Mouse (Mus musculus) liver, adult 2 months (tissue): ENCODE measurements around the gene 2510039O18Rik. TPM values are rescaled to one million over a fixed set of nuclear protein-coding genes. Genes with fewer than 3 reads are reported as not detected.
A peak's percentile ranks its signal among the peaks of the same experiment; 100 is the strongest.

ENCODE experiments used
- DNase-seq: peaks from one replicate; pipeline ENCODE4 v3.0.0-alpha.2; 2011; ENCODE audit warnings: low read depth, low spot score; ENCODE audit errors: extremely low read depth
- H3K27ac ChIP-seq: fragments of 200-500 bp; replicated peaks from 2 replicates; pipeline ENCODE4 v1.5.1; 2012; ENCODE audit warnings: low read depth, mild to moderate bottlenecking, control low read depth, inconsistent platforms, low read length; ENCODE audit not compliant: insufficient read depth
- H3K27me3 ChIP-seq: fragments of 200-500 bp; 2 replicates; pipeline ENCODE4 v1.6.1; 2012; ENCODE audit warnings: mild to moderate bottlenecking, moderate library complexity, low read length, inconsistent platforms; ENCODE audit not compliant: control insufficient read depth, insufficient read depth
- H3K36me3 ChIP-seq: fragments of 200-500 bp; 2 replicates; pipeline ENCODE4 v1.6.1; 2012; ENCODE audit warnings: low read length, inconsistent platforms; ENCODE audit not compliant: control insufficient read depth, insufficient read depth
- H3K4me1 ChIP-seq: fragments of 200-500 bp; 2 replicates; pipeline ENCODE4 v1.6.1; 2011; ENCODE audit warnings: low read length; ENCODE audit not compliant: control insufficient read depth, insufficient read depth
- H3K4me3 ChIP-seq: fragments of 200-500 bp; 2 replicates; pipeline ENCODE4 v1.5.1; 2011; ENCODE audit warnings: low read depth, mild to moderate bottlenecking, control low read depth, low read length, moderate library complexity; ENCODE audit not compliant: insufficient read depth
- H3K79me2 ChIP-seq: fragments of 200-500 bp; 2 replicates; pipeline ENCODE4 v1.6.1; 2012; ENCODE audit warnings: inconsistent platforms, mild to moderate bottlenecking, low read length, moderate library complexity; ENCODE audit not compliant: control insufficient read depth, insufficient read depth
- H3K9ac ChIP-seq: fragments of 200-500 bp; 2 replicates; pipeline ENCODE4 v1.6.1; 2012; ENCODE audit warnings: low read depth, mild to moderate bottlenecking, control low read depth, inconsistent platforms, low read length
- CTCF ChIP-seq: fragments of 200-500 bp; IDR thresholded peaks from 2 replicates; pipeline ENCODE4 v1.5.1; 2011; ENCODE audit warnings: low read depth, low read length, control low read depth
- POLR2A ChIP-seq: fragments of 200-500 bp; IDR thresholded peaks from 2 replicates; pipeline ENCODE4 v1.6.1; 2011; ENCODE audit warnings: low read length, control low read depth; ENCODE audit not compliant: insufficient read depth; ENCODE audit errors: extremely low read depth
- WGBS: fragments of 180-500 bp; shearing (Covaris S2); methylation state at CpG from one replicate; pipeline ENCODE4 v1.1.7; 2018; 5-methylcytosine and 5-hydroxymethylcytosine counted together
- polyA plus RNA-seq: library from polyadenylated mRNA; depleted of rRNA; stranded (reverse); fragments of >200 nt; gene quantifications from 2 replicates; pipeline ENCODE4 v1.2.3, GENCODE M21; 2012
- total RNA-seq: library from RNA; depleted of rRNA; stranded (reverse); fragments of >200 nt; gene quantifications from 2 replicates; pipeline ENCODE4 v1.2.3, GENCODE M21; 2014

The 2510039O18Rik gene
- total and polyA plus RNA-seq, 2 experiments: 13.5 to 40.1 TPM

GRCm38 (mm10) chr4:147928540-147928939, 12.2 kb upstream of the 2510039O18Rik start:
- no peak overlapping the region for H3K9ac ChIP-seq
- TF ChIP-seq CTCF (no peak), POLR2A (no peak)
- WGBS: 89% methylated on average over 7 of the region's 7 CpGs

GRCm38 (mm10) chr4:147930946-147931345, 9.7 kb upstream of the 2510039O18Rik start:
- Histone ChIP-seq H3K4me3 (no peak overlapping the region), H3K36me3 (peaks cover 8% of the 10 kb centered on the region; the same call in 1 of the 2 replicates), H3K27me3 (no peaks in the 10 kb centered on the region), H3K4me1 (peaks cover 8% of the 10 kb centered on the region; the same call in 1 of the 2 replicates), H3K79me2 (peaks cover 9% of the 10 kb centered on the region; the same call in 1 of the 2 replicates), H3K9ac (no peak overlapping the region), H3K27ac (no peak overlapping the region)
- TF ChIP-seq CTCF: no peak
- TF ChIP-seq POLR2A: no peak
- DNase-seq: no peak
- 98% methylated on average over 14 of the region's 14 CpGs for WGBS

More at GRCm38 (mm10) chr4:147928540-147928939, 12.2 kb upstream of the 2510039O18Rik start:
- no peak for DNase-seq
- Histone ChIP-seq H3K27me3 (no peaks in the 10 kb centered on the region), H3K27ac (no peak overlapping the region), H3K4me1 (no peaks in the 10 kb centered on the region), H3K4me3 (no peak overlapping the region), H3K36me3 (peaks cover 13% of the 10 kb centered on the region; the same call in 1 of the 2 replicates), H3K79me2 (0 out of 2 replicates have a peak, but pooled peaks cover 4% of the 10 kb centered on the region)

GRCm38 (mm10) chr4:147934134-147934533, 6.6 kb upstream of the 2510039O18Rik start:
- TF ChIP-seq CTCF (no peak), POLR2A (no peak)
- WGBS: 79% methylated on average over 3 of the region's 3 CpGs
- Histone ChIP-seq H3K79me2 (peaks cover 15% of the 10 kb centered on the region; the same call in 1 of the 2 replicates), H3K4me3 (no peak overlapping the region), H3K27me3 (no peaks in the 10 kb centered on the region), H3K4me1 (peaks cover 12% of the 10 kb centered on the region; the same call in 1 of the 2 replicates), H3K9ac (no peak overlapping the region), H3K36me3 (peaks cover 8% of the 10 kb centered on the region; the same call in 1 of the 2 replicates), H3K27ac (no peak overlapping the region)
- DNase-seq: no peak

- Histone ChIP-seq H3K27me3 (no peaks in the 10 kb centered on the region), H3K36me3 (peaks cover 6% of the 10 kb centered on the region; the same call in 1 of the 2 replicates), H3K79me2 (peaks cover 15% of the 10 kb centered on the region; the same call in 1 of the 2 replicates), H3K27ac (no peak overlapping the region), H3K4me3 (no peak overlapping the region), H3K9ac (no peak overlapping the region), H3K4me1 (peaks cover 12% of the 10 kb centered on the region; the same call in 1 of the 2 replicates)
- 60% methylated on average over 4 of the region's 4 CpGs for WGBS
- DNase-seq: no peak
- no peak for TF ChIP-seq CTCF
- no peak for TF ChIP-seq POLR2A
Observed at GRCm38 (mm10) chr4:147934611-147935010, 6.1 kb upstream of the 2510039O18Rik start.

GRCm38 (mm10) chr4:147935904-147936303, 4.8 kb upstream of the 2510039O18Rik start:
- Histone ChIP-seq H3K4me1 (peaks cover 17% of the 10 kb centered on the region; the same call in 1 of the 2 replicates), H3K36me3 (peaks cover 3% of the 10 kb centered on the region; the same call in 1 of the 2 replicates), H3K9ac (peak overlapping the region; percentile 93), H3K79me2 (peaks cover 15% of the 10 kb centered on the region; the same call in 1 of the 2 replicates), H3K27ac (peak overlapping the region; percentile 79), H3K4me3 (peak overlapping the region; percentile 82), H3K27me3 (no peaks in the 10 kb centered on the region)
- DNase-seq: no peak
- WGBS: 8% methylated on average over 9 of the region's 9 CpGs
- TF ChIP-seq CTCF (no peak), POLR2A (no peak)
